Mouse (Mus musculus) induced T-regulatory cell, adult 2 months (primary cell): ENCODE data around the gene Olfr689.
"Not testable (repeated sequence)": the region's sequence is repeated elsewhere in the genome, so short reads cannot be mapped to it uniquely, and the experiment has no call there.

ENCODE experiments used
- DNase-seq: peaks from one replicate; pipeline ENCODE4 v3.0.0-alpha.2; 2012; ENCODE audit warnings: low read depth

Olfr689 gene

DNA sequence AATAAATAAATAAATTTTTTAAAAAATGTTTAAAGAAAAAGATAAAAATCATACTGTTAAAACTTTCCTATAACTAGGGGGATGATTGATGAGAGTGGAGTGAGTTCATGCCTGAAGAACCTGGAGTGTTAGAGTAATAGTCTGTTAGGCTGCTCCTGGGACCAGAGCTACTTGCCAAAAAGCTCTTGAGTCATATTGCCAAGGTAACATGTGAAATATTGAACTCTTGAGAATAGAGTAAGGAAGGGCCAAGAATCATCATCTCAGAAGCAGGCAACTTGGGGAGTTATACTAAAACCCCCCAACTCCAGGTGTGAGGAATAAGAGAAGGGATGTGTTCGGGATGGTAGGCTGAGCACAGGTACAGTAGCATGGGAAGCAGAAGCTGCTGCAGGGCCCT is at the start of gene Olfr689:
Gene Olfr689, plus strand, starts transcription at position 301 of the 400 bp plus-strand sequence.
- DNase-seq = no peak

DNA sequence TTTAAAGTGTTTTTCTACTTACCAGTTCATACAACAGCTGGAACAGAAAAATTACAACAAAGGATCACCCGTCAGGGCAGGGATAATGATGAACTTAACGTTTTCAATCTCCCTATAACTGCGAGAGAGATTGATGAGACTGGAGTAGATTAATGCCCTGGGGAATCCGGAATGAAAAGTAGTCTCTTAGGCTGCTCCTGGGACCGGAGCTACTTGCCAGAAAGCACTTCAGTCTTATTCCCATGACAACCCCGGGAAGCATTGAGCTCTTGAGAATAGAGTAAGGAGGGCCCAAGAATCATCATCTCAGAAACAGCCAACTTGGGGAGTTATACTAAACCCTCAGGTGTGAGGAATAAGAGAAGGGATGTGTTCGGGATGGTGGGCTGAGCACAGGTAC is 38.5 kb upstream of the Olfr689 start:
- no peak for DNase-seq

DNA sequence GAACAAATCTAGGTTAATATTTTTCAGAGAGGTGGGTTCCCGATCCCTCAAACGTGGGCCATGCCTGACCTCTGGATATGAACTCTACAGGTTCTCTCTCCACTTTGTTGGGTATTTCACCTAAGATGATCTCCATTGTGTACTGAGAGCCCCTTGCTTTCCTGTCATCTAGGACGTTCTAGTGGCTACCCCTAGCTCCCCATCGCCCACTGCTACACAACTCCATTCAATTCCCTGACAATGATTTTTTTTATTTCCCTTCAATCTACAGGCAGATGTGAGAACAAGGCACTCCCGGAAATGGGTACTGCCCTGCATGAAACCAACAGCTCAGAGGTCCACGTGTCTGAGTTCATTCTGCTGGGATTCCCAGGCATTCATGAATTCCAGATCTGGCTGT is 23.2 kb upstream of the Olfr689 start, which contains the start of gene Olfr688:
Gene Olfr688, plus strand, starts transcription at position 301 of the 400 bp plus-strand sequence.
- no peak for DNase-seq

DNA sequence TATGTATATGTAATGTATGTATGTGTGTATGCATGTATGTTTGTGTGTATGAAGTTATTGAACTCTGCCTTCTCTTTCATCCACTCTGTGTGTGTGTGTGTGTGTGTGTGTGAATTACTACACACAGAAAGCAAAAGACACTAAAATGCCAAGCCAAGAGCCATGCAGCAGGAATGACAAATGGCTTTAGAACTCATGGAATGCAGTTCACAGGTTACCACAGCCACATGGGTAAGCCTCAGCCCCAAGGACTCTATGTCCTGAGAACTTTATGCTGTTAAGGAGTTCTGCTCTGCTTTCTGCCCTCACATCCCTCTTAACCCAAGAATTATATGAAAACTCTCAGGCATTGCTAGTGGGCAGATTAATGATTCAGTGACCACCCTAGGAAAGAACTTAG is 20.9 kb upstream of the Olfr689 start:
- DNase-seq = no peak

DNA sequence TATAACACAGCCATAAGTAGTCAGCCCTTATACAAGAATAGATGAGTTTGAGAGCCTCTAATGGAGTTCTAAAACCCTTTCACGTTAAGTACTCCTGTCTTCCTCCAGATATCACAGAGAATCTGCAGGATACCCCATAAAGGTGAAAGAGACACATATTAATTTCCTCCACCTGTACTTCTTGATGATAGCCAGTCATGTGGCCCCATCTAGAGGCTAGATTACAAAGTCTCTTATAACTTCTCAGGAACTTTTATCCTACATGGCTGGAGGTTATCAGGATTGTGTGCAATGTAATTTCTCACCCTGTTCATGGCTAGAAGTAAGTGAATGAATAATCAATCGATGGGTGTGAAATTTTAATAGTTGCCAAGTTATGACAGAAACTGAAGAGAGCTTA is 14.3 kb downstream of the Olfr689 start:
- no peak for DNase-seq

DNA sequence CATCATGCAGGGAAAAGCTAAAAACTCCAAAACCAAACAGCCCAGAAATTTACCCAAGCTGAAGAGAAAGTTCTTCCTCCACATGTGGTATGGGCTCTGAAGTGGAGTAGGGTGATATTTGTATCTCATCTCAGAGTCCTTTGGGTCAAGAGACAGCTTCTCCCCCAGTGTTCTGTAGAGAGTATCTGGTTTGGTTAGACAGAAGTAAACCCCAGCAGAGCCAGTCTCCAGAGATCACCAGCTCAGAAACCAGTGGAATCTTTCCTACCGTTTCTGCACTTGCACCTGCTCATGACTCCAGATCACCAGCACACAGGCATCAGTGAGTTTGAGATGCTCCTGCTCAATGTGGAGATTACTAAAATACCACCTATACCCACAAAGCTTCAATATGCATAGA is 23.0 kb downstream of the Olfr689 start, which contains the start of gene Olfr690:
Gene Olfr690, minus strand, starts transcription at position 101 of the 400 bp plus-strand sequence.
- no peak for DNase-seq

DNA sequence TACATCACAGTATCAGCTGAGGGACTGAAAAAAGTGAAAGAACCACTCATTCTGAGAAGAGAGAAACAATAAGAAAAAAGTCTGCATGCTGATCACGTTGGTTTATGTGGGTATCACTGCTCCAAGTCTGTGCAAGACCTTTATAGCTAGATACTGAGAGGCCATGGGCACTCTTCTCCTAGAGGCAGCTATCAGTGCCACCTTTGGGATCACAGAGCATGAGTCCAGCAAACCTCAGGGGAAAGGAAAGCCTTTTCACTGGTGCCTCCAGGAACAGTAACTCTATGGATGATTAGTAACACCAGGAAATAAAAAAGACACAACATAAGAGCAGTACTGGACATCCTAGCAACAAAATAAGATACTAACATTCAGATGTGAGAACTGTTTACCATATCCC is 31.2 kb downstream of the Olfr689 start, which contains the start of gene Olfr691:
Gene Olfr691, minus strand, starts transcription at position 101 of the 400 bp plus-strand sequence.
- no peak for DNase-seq

DNA sequence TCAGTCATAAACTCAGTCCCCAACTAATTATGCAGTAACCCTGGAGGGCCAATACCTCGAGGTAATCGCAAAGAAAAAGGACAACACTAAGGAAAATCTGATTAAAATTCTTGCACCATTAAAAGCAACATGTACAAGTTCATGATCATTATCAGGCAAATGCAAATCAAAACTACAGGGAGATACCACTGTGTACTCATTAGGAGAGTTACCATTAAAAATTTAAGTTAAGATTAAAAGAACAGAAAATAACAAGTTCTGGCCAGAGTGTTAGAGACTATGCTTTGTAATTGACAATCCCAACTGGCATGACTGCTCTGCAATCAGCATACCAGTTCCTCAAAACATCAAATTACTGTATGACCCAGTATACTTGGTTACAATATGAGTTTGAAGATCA is 31.8 kb downstream of the Olfr689 start:
- no peak for DNase-seq

DNA sequence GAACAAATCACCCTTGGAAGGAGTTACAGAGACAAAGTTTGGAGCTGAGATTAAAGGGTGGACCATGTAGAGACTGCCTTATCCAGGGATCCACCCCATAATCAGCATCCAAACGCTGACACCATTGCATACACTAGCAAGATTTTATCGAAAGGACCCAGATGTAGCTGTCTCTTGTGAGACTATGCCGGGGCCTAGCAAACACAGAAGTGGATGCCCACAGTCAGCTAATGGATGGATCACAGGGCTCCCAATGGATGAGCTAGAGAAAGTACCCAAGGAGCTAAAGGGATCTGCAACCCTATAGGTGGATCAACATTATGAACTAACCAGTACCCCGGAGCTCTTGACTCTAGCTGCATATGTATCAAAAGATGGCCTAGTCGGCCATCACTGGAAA is 45.1 kb downstream of the Olfr689 start:
- not testable (repeated sequence) for DNase-seq

DNA sequence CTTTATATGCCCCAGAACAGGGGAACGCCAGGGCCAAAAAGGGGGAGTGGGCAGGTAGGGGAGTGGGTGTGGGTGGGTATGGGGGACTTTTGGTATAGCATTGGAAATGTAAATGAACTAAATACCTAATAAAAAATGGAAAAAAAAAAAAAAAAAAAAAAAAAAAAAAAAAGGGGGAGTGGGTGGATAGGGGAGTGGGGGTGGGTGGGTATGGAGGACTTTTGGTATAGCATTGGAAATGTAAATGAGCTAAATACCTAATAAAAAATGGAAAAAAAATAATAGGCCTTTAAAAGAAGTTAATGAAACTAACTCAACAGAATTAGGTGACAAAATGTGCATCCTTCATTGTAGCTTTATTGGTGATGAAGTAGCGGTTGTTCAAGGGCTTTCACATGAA is 45.5 kb downstream of the Olfr689 start:
- not testable (repeated sequence) for DNase-seq

DNA sequence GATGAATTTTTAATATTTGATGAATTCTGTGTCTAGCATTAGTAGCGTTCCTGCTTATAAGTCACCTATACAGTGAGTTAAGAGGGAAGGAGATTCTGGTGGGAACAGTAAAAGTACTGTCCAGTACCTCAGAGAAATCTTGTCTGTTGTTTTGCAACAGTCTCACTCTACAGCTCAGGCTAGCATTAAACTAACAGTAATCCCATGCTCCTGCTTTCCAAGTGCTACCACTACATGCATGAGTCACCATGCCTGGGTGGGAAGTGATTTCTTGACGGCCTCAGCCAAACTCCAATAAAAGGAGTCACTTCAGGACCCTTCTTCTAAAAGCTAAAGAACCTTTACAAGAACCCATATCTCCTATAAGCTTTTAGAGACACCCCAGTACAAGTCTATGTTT is 50.7 kb downstream of the Olfr689 start:
- DNase-seq = no peak

DNA sequence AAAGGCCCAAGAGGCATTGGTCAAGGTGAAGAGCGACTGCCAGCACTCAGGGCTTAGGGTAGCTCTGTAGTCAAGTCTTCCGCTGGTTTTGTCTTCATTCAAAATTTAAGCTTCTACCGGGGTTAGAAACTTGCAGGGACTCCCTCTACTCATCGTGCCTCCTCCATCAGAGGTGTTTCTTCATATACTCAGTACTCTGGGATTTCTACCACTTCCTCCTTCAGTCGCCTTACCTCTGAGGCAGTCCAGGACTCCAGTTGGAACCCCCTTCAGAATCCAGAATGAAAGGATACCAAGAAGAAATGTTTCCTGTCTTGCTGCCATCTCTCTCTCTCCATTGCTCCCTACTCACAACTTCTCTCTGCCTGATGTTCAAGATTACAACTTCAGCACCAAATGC is 56.3 kb downstream of the Olfr689 start:
- DNase-seq = no peak

DNA sequence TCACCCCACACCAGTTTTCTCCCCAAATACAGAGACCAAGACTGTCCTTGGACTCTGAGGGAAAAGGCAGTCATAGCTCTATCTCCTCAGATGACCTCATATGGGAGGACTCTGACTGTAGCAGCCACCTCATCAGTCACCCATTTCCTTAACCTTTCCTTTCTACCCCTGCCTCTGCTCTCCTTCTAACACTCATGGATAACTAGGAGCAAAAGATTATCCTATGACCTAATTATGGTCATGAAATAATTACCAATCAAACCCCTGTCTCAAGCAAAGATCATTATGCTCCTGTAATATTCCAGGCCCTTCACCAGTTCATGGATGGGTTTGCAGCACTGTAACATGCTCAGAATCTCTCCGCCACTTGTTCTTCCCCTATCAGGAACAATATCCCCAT is 57.0 kb downstream of the Olfr689 start, which contains the start of gene Olfr692:
Gene Olfr692, plus strand, starts transcription at position 301 of the 400 bp plus-strand sequence.
- DNase-seq = no peak

DNA sequence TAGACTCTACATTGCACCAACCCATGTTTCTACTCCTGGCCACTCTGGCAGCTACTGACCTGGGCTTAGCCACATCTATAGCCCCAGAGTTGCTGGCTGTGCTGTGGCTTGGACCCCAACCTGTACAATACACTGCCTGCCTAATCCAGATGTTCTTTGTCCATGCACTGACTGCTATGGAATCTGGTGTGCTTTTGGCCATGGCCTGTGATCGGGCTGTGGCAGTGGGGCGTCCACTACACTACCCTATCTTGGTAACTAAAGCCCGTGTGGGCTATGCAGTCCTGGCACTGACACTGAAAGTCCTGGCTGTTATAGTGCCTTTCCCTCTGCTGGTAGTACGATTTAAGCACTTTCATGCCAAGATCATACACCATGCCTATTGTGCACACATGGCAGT is 57.6 kb downstream of the Olfr689 start:
- no peak for DNase-seq
